Mouse (Mus musculus) mouse embryonic stem cell (cell line): ENCODE data around the gene Tap2.

ENCODE experiments used
- in situ Hi-C, 2 experiments: fragments of 300-500 bp; cut with MboI; formaldehyde crosslinking; loops; 1 replicate in 1 of 2; 3 replicates in 1 of 2; pipeline ENCODE4 v1.14.3; 2019 to 2020; ENCODE audit warnings: low sequenced_read_pairs in 2 of 2, low pct_unique_long_range_greater_than_20kb in 1 of 2, mixed read lengths in 1 of 2; ENCODE audit not compliant: unreplicated experiment in 1 of 2

Gene Tap2

GRCm38 (mm10) chr17:34225911-34226310, 22.6 kb downstream of the Tap2 start:
- in situ Hi-C loops, result loop anchor here in 1 of 2 experiments (25.0 kb wide), 1 partner anchor 561 kb away; no protein-coding TSS in a partner anchor

GRCm38 (mm10) chr17:34230971-34231370, 27.6 kb downstream of the Tap2 start:
- in situ Hi-C loops, result loop anchor here in 1 of 2 experiments (25.0 kb wide), 1 partner anchor 556 kb away; no protein-coding TSS in a partner anchor

- in situ Hi-C loops, result loop anchor here in 1 of 2 experiments (25.0 kb wide), 1 partner anchor 555 kb away; no protein-coding TSS in a partner anchor
These were observed 28.7 kb downstream of the Tap2 start for GRCm38 (mm10) chr17:34232021-34232420.

- in situ Hi-C loops, result loop anchor here in 1 of 2 experiments (25.0 kb wide), 1 partner anchor 552 kb away; no protein-coding TSS in a partner anchor
These were observed 31.6 kb downstream of the Tap2 start for GRCm38 (mm10) chr17:34234926-34235325.

- in situ Hi-C loops, result loop anchor here in 1 of 2 experiments (25.0 kb wide), 1 partner anchor 551 kb away; no protein-coding TSS in a partner anchor
These were observed 33.4 kb downstream of the Tap2 start for GRCm38 (mm10) chr17:34236691-34237090.

GRCm38 (mm10) chr17:34237741-34238140, 34.4 kb downstream of the Tap2 start:
- in situ Hi-C loops, result loop anchor here in 1 of 2 experiments (25.0 kb wide), 1 partner anchor 550 kb away; no protein-coding TSS in a partner anchor

- in situ Hi-C loops, result loop anchor here in 1 of 2 experiments (25.0 kb wide), 1 partner anchor 549 kb away; no protein-coding TSS in a partner anchor
These were observed 35.4 kb downstream of the Tap2 start, which contains the start of gene H2-Ob for GRCm38 (mm10) chr17:34238706-34239105. Gene H2-Ob (plus strand): TSS chr17:34238903.

GRCm38 (mm10) chr17:34239601-34240041, 36.3 kb downstream of the Tap2 start:
- in situ Hi-C loops, result loop anchor here (10.0 to 25.0 kb wide), 2 partner anchors 115 to 548 kb away; partner anchors contain the start of gene Btnl2 (in 2 of the 2)

- in situ Hi-C loops, result loop anchor here (10.0 to 25.0 kb wide), 2 partner anchors 114 to 547 kb away; partner anchors contain the start of gene Btnl2 (in 2 of the 2)
These were observed 37.0 kb downstream of the Tap2 start for GRCm38 (mm10) chr17:34240366-34240765.

GRCm38 (mm10) chr17:34240916-34241315, 37.6 kb downstream of the Tap2 start:
- in situ Hi-C loops, result loop anchor here (10.0 to 25.0 kb wide), 2 partner anchors 114 to 546 kb away; partner anchors contain the start of gene Btnl2 (in 2 of the 2)

- in situ Hi-C loops, result loop anchor here (5.0 to 25.0 kb wide), 4 partner anchors 32 to 543 kb away; partner anchors contain the start of gene Btnl2 (in 2 of the 2)
These were observed 41.3 kb downstream of the Tap2 start for GRCm38 (mm10) chr17:34244656-34245055.

GRCm38 (mm10) chr17:34247047-34247446, 43.7 kb downstream of the Tap2 start:
- in situ Hi-C loops, result loop anchor here (5.0 to 25.0 kb wide), 4 partner anchors 35 to 540 kb away; partner anchors contain the start of gene Btnl2 (in 2 of the 2)

GRCm38 (mm10) chr17:34248764-34249163, 45.4 kb downstream of the Tap2 start:
- in situ Hi-C loops, result loop anchor here (5.0 to 25.0 kb wide), 4 partner anchors 36 to 539 kb away; partner anchors contain the start of gene Btnl2 (in 2 of the 2)

- in situ Hi-C loops, result loop anchor here (5.0 to 25.0 kb wide), 4 partner anchors 37 to 538 kb away; partner anchors contain the start of gene Btnl2 (in 2 of the 2)
These were observed 46.0 kb downstream of the Tap2 start for GRCm38 (mm10) chr17:34249361-34249760.

GRCm38 (mm10) chr17:34249878-34250277, 46.6 kb downstream of the Tap2 start:
- in situ Hi-C loops, result loop anchor here (5.0 to 25.0 kb wide), 4 partner anchors 38 to 537 kb away; partner anchors contain the start of gene Btnl2 (in 2 of the 2)

GRCm38 (mm10) chr17:34251666-34252065, 48.3 kb downstream of the Tap2 start:
- in situ Hi-C loops, result no loop called here

- in situ Hi-C loops, result no loop called here
These were observed 53.2 kb downstream of the Tap2 start for GRCm38 (mm10) chr17:34256501-34256900.

- in situ Hi-C loops, result no loop called here
These were observed 54.5 kb downstream of the Tap2 start, which contains the start of gene H2-Ab1 for GRCm38 (mm10) chr17:34257594-34258375. Gene H2-Ab1 (plus strand): TSS chr17:34257689.

GRCm38 (mm10) chr17:34260551-34260950, 57.2 kb downstream of the Tap2 start:
- in situ Hi-C loops, result no loop called here
